Mouse (Mus musculus) neural tube, embryonic 15.5 days (tissue): ENCODE data around the gene Vmn2r61. TPM values are rescaled to one million over a fixed set of nuclear protein-coding genes. Genes with fewer than 3 reads are reported as not detected.

ENCODE experiments used
- ATAC-seq: fragments of 200-750 bp; cut with Nextera tagmentation; 2 replicates; pipeline ENCODE4 v1.8.0; 2017; ENCODE audit warnings: mild to moderate bottlenecking, moderate TSS enrichment, moderate library complexity; ENCODE audit not compliant: low FRiP score
- H3K27ac ChIP-seq: fragments of 300-500 bp; sonication (generic); replicated peaks from 2 replicates; pipeline ENCODE4 v1.5.1; 2015; ENCODE audit warnings: mild to moderate bottlenecking, inconsistent platforms
- H3K27me3 ChIP-seq: fragments of 300-500 bp; sonication (generic); replicated peaks from 2 replicates; pipeline ENCODE4 v1.6.1; 2015; ENCODE audit warnings: inconsistent platforms
- H3K36me3 ChIP-seq: fragments of 300-500 bp; sonication (generic); 2 replicates; pipeline ENCODE4 v1.6.1; 2015; ENCODE audit warnings: inconsistent platforms
- H3K4me1 ChIP-seq: fragments of 300-500 bp; sonication (generic); 2 replicates; pipeline ENCODE4 v1.6.1; 2015; ENCODE audit warnings: inconsistent platforms
- H3K4me2 ChIP-seq: fragments of 300-500 bp; sonication (generic); 2 replicates; pipeline ENCODE4 v1.6.1; 2015; ENCODE audit warnings: inconsistent platforms, mild to moderate bottlenecking, moderate library complexity
- H3K4me3 ChIP-seq: fragments of 300-500 bp; sonication (generic); replicated peaks from 2 replicates; pipeline ENCODE4 v1.5.1; 2015; ENCODE audit warnings: mild to moderate bottlenecking, inconsistent platforms
- H3K9ac ChIP-seq: fragments of 300-500 bp; sonication (generic); replicated peaks from 2 replicates; pipeline ENCODE4 v1.6.1; 2015; ENCODE audit warnings: mild to moderate bottlenecking, inconsistent platforms
- H3K9me3 ChIP-seq: fragments of 300-500 bp; sonication (generic); replicated peaks from 2 replicates; pipeline ENCODE4 v1.6.1; 2016; ENCODE audit warnings: inconsistent platforms
- WGBS: fragments of 180-500 bp; shearing (Covaris S2); methylation state at CpG from one replicate; pipeline ENCODE4 v1.1.7; 2015; ENCODE audit warnings: mixed read lengths; 5-methylcytosine and 5-hydroxymethylcytosine counted together
- polyA plus RNA-seq: library from polyadenylated mRNA; unstranded; fragments of >200 nt; fragmentation: Nextera tagmentation; extraction: Ambion mirVana; gene quantifications from 2 replicates; pipeline ENCODE4 v1.2.1, GENCODE M21; 2015

Vmn2r61 gene
- polyA plus RNA-seq = not detected in 2 replicates

DNA sequence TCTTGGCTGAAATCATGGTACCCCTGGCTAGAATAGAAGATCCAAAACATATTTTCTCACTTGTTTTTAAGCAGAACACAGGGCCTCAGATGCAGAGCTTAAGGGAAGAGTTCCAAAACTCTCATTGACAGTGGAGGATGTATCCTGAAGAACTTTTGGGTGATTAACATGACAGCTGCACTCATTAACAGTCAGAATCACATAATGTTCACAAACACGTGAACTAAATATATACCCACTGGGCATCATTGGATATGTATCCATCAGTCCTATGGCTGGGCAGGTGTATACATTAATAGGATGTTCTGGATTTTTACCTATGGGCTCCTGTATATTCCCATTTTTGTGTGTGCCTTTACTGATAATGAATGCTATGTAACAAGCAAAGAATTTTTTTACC is at the start of gene Vmn2r61:
Gene Vmn2r61, plus strand, starts transcription at position 301 of the 400 bp plus-strand sequence.
- WGBS = 81% methylated on average over 1 of the region's 1 CpGs
- no peak for ATAC-seq
- Histone ChIP-seq H3K4me1 (no peaks in the 10 kb centered on the region), H3K4me3 (no peak within 1 kb of the TSS), H3K36me3 (no peaks in the 10 kb centered on the region), H3K27me3 (no peaks in the 10 kb centered on the region), H3K4me2 (no peak within 1 kb of the TSS), H3K27ac (no peak within 1 kb of the TSS), H3K9ac (no peak within 1 kb of the TSS), H3K9me3 (peaks cover 23% of the 10 kb centered on the region)

Other genes starting within 250 kb of the Vmn2r61 start
- gene Vmn2r59, start 201.0 kb upstream of the Vmn2r61 start, polyA plus RNA-seq = not detected in 2 replicates
- 0.01 TPM in 1 of 2 replicates, not detected in the other for gene Vmn2r60, start 152.3 kb upstream of the Vmn2r61 start, polyA plus RNA-seq
- gene 4933421I07Rik, start 188.1 kb downstream of the Vmn2r61 start, polyA plus RNA-seq = not detected in 2 replicates
- 12.3 and 13.0 TPM in 2 replicates for gene Zfp141, start 245.7 kb downstream of the Vmn2r61 start, polyA plus RNA-seq